Mouse (Mus musculus): ENCODE results near the gene 4930438A08Rik.

DNA sequence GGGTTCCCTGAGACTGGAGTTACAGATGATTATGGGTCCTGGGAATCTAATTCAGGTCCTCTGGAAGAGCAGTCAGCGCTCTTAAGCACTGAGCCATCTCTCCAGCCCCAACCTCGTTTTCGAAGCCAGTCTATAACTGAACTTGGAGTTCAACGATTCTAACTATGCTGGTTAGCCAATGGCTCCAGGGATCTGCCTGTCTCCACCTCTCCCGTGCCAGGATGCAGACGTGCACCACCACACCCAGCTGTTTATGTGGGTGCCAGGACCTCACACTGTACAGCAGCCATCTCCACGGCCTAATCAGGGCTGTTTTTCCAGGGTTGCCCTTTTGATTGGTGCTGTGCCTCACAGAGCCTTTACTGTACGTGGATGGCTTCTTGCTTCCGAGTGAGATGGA, 10.1 kb upstream of the 4930438A08Rik start:
- no peak for TF ChIP-seq ZNF384 (IDR thresholded peaks at IDR 0.05; ENCODE audit: low read depth, low read length)
- TF ChIP-seq MAFK (IDR thresholded peaks at IDR 0.05; ENCODE audit: insufficient read depth, low read depth, low read length) = no peak
- no peak for TF ChIP-seq HCFC1 (IDR thresholded peaks at IDR 0.05; ENCODE audit: borderline replicate concordance, insufficient read depth, low read length)
